Mouse (Mus musculus) forebrain, embryonic 11.5 days (tissue): ENCODE results near the gene Gm42417. TPM values are rescaled to one million over a fixed set of nuclear protein-coding genes. Genes with fewer than 3 reads are reported as not detected.

ENCODE experiments used
- ATAC-seq: fragments of 200-750 bp; cut with Nextera tagmentation; replicated peaks from 2 replicates; pipeline ENCODE4 v1.8.0; 2017; ENCODE audit warnings: moderate TSS enrichment; ENCODE audit not compliant: low FRiP score
- DNase-seq: peaks from one replicate; pipeline ENCODE4 v3.0.0-alpha.2; 2017; ENCODE audit warnings: low spot score
- H3K27ac ChIP-seq: fragments of 300-500 bp; sonication (generic); 2 replicates; pipeline ENCODE4 v1.5.1; 2014; ENCODE audit warnings: low read depth, low read length
- H3K27me3 ChIP-seq: fragments of 300-500 bp; sonication (generic); 2 replicates; pipeline ENCODE4 v1.6.1; 2014; ENCODE audit warnings: mild to moderate bottlenecking, low read length, mixed read lengths; ENCODE audit not compliant: control insufficient read depth, insufficient read depth
- H3K36me3 ChIP-seq: fragments of 300-500 bp; sonication (generic); 2 replicates; pipeline ENCODE4 v1.6.1; 2014; ENCODE audit warnings: mild to moderate bottlenecking, low read length, moderate library complexity, mixed read lengths; ENCODE audit not compliant: control insufficient read depth, insufficient read depth
- H3K4me1 ChIP-seq: fragments of 300-500 bp; sonication (generic); replicated peaks from 2 replicates; pipeline ENCODE4 v1.6.1; 2014; ENCODE audit warnings: low read length, mixed read lengths; ENCODE audit not compliant: control insufficient read depth, insufficient read depth
- H3K4me2 ChIP-seq: fragments of 300-500 bp; sonication (generic); 2 replicates; pipeline ENCODE4 v1.6.1; 2014; ENCODE audit warnings: low read depth, mild to moderate bottlenecking, low read length, moderate library complexity, mixed read lengths; ENCODE audit not compliant: severe bottlenecking
- H3K4me3 ChIP-seq: fragments of 300-500 bp; sonication (generic); 2 replicates; pipeline ENCODE4 v1.5.1; 2014; ENCODE audit warnings: low read depth, low read length
- H3K9ac ChIP-seq: fragments of 300-500 bp; sonication (generic); 2 replicates; pipeline ENCODE4 v1.6.1; 2014; ENCODE audit warnings: low read length
- H3K9me3 ChIP-seq: fragments of 300-500 bp; sonication (generic); 2 replicates; pipeline ENCODE4 v1.6.1; 2016; ENCODE audit warnings: low read length, mixed read lengths; ENCODE audit not compliant: control insufficient read depth
- WGBS: fragments of 180-500 bp; shearing (Covaris S2); extraction: QIAGEN DNeasy Blood & Tissue Kit; methylation state at CpG from one replicate; pipeline ENCODE4 v1.1.7; 2014; 5-methylcytosine and 5-hydroxymethylcytosine counted together
- polyA plus RNA-seq: library from polyadenylated mRNA; unstranded; fragments of >200 nt; fragmentation: Nextera tagmentation; extraction: Ambion mirVana; gene quantifications from 2 replicates; pipeline ENCODE4 v1.2.1, GENCODE M21; 2014

Gm42417 gene
- polyA plus RNA-seq, 1 experiment from 2014 or later: not detected

DNA sequence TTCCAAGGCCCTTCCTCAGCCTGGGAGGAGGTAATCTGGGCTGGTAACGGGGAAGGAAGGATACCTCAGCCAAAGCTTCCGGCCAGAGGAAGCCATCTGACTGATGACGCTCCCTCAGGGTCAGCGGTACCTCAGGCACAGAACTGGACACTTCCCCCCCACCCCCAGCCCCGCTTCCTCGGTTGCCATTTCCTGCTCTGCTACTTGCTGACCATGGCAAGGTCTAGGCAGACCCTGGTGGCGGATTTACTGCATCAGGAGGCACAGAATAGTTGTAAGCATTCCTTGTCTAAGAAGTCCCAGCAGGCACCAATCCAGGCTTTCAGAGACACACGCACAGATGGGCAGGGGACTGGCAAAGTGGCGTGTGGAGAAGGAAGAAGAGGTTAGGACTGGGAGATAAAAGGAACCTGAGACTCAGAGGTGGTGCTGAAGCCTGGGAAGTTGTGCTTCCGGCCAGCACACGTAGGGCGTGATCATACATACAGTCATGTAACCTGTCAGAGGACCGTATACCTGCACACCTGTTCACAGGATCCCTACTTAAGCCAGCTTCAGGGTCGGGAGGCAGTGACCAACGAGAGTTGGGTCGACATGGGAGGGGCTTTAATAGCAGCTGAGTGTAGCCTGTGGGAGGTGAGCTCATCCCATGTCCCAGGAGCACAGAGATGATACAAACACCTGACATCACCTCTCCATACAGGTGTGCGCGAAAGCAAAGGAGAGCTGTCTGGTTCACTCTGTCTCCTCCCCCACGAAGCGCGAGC, 15.6 kb upstream of the Gm42417 start:
- H3K4me2 ChIP-seq: peak overlapping the region; percentile 99
- 81% methylated on average over 21 of the region's 21 CpGs for WGBS
- H3K4me3 ChIP-seq: peak overlapping the region; percentile 92; the same call in 1 of the 2 replicates
- no peaks in the 10 kb centered on the region; the same call in 1 of the 2 replicates for H3K27me3 ChIP-seq
- H3K36me3 ChIP-seq: peaks cover 33% of the 10 kb centered on the region
- peak overlapping the region; percentile 98 for H3K9ac ChIP-seq
- H3K9me3 ChIP-seq: no peaks in the 10 kb centered on the region
- no peak overlapping the region for H3K27ac ChIP-seq
- H3K4me1 ChIP-seq: peaks cover 16% of the 10 kb centered on the region
- DNase-seq (no peak), ATAC-seq (no peak)

DNA sequence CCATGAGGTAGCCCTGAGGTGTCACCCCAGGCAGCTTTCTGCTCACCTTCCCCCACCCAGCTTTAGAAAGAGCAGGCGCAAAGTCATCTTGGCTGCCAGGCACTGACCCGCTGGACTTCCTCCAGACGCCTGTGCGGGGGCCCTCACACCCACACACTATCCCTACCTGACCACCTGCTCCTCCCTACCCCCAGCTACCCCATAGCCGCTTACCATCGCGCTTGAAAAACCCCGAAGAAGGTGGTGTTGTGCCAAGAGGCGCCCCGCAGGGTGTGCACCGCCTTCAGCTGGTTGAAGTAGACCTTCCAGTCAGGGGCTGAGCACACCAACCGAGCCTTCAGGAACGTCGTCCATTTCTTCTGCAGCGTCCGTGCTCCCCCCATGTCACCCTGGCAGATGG, 13.3 kb upstream of the Gm42417 start:
- Histone ChIP-seq H3K27ac (no peak overlapping the region), H3K4me1 (peaks cover 13% of the 10 kb centered on the region), H3K4me3 (no peak overlapping the region), H3K27me3 (no peaks in the 10 kb centered on the region), H3K4me2 (no peak overlapping the region), H3K9me3 (no peaks in the 10 kb centered on the region), H3K9ac (no peak overlapping the region), H3K36me3 (peaks cover 39% of the 10 kb centered on the region)
- WGBS: 88% methylated on average over 16 of the region's 16 CpGs
- DNase-seq (no peak), ATAC-seq (no peak)

DNA sequence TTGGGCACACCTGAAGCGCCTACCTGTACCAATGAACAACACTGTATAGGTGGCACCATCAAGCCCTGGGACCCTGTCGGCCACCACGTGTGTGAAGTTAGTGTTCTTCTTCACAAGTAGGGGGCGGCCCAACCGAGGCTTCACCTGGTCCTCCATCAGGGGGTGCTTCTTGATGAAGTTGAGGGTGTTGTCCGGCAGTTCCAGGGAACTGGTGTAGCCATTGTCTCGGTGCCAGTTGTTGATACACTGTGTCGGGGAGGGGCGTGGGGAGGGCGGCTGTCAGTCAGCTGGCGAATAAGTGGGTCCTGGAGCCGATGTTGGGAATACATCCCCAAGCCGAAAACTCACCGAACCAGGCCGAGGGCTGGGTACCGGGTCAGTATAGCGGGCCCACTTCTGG, 12.7 kb upstream of the Gm42417 start:
- H3K4me2 ChIP-seq: no peak overlapping the region
- H3K27ac ChIP-seq: no peak overlapping the region
- H3K36me3 ChIP-seq: peaks cover 39% of the 10 kb centered on the region
- no peaks in the 10 kb centered on the region for H3K27me3 ChIP-seq
- H3K9me3 ChIP-seq: no peaks in the 10 kb centered on the region
- 93% methylated on average over 17 of the region's 17 CpGs for WGBS
- H3K4me3 ChIP-seq: no peak overlapping the region
- peaks cover 15% of the 10 kb centered on the region for H3K4me1 ChIP-seq
- no peak overlapping the region for H3K9ac ChIP-seq
- ATAC-seq (no peak), DNase-seq (no peak)

DNA sequence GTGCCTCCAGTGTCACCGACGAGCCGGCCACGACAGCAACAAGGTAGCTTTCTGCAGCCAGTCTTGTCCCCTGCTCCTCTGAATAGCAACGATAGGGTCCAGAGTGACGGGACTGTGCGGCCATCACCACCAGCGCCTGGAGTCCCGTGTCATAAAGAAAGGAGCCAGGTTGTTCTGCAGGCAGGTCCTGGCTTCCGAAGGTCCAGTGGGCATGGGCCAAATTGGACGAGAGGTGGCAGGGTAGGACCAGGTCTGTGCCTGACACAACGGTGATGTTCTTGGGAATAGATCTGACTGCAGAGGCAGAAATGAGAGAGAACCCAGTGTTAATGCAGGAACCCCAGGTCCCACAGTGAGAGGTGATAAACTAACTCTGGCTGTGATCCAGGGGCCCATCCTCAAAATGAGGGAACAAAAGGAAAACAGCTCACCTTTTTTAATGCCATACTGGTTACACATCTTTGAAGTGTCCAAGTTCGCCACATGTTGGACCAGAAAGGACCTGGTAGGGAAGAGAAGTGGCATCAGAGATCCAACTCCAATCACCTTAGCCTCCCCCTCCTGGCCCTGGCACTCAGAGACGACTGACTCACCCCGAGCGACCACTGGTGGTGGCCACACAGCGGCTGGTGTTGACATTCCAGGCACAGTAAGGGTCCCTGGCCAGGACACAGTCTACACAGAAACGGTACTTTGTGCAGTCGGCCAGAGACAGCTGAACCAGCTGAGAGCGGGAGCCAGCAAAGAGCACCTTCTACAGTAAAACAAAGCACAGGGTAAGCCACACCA, 11.0 kb upstream of the Gm42417 start:
- Histone ChIP-seq H3K9me3 (no peaks in the 10 kb centered on the region), H3K36me3 (peaks cover 39% of the 10 kb centered on the region), H3K27me3 (no peaks in the 10 kb centered on the region), H3K4me1 (peaks cover 17% of the 10 kb centered on the region), H3K27ac (no peak overlapping the region), H3K9ac (no peak overlapping the region), H3K4me3 (no peak overlapping the region), H3K4me2 (no peak overlapping the region)
- 83% methylated on average over 20 of the region's 20 CpGs for WGBS
- DNase-seq: no peak
- ATAC-seq: no peak

DNA sequence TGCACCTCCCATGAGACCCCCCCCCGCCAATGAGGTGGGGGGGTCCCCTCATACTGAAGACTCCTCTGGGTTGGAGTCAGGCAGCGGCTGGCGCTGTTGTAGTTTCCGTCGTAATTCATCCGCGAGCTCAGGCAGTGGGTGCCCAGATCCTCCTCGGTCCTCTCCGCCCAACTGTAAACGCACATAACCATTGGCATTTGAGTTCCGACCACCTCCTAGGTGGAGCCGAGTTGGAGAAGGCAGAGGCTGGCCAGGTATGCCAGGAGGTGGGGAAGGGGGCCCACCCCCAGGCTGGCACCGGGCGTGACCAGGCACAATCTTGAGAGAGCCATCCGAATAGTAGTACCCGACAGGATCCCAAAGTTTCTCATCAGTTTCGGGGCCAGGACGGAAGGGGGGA, 10.3 kb upstream of the Gm42417 start:
- DNase-seq (no peak), ATAC-seq (no peak)
- H3K4me2 ChIP-seq: no peak overlapping the region
- no peaks in the 10 kb centered on the region for H3K9me3 ChIP-seq
- no peak overlapping the region for H3K27ac ChIP-seq
- peaks cover 39% of the 10 kb centered on the region for H3K36me3 ChIP-seq
- H3K4me3 ChIP-seq: no peak overlapping the region
- 88% methylated on average over 18 of the region's 18 CpGs for WGBS
- no peak overlapping the region for H3K9ac ChIP-seq
- H3K27me3 ChIP-seq: no peaks in the 10 kb centered on the region
- peaks cover 13% of the 10 kb centered on the region for H3K4me1 ChIP-seq

DNA sequence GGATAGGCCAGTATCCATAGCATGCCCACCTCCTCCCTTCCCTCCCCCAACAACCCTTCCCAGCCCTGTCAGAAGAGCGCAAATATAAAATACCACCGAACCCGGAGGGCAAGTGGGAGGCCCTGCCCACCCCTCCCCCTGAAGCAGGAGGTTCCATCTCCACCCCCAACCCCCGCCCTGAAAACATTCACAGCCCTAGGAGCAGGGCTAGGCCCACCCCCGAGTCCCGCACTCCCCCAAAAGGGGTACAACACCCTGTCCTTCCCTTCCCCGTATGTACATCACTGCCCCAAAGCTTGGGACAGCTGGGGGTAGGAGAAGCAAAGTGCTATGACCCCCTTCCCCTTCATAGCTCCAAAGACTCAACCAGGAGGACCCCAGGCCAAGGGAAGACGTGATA, 9.5 kb upstream of the Gm42417 start:
- Histone ChIP-seq H3K27ac (no peak overlapping the region), H3K27me3 (no peaks in the 10 kb centered on the region), H3K36me3 (peaks cover 36% of the 10 kb centered on the region), H3K9me3 (no peaks in the 10 kb centered on the region), H3K4me3 (no peak overlapping the region), H3K4me1 (peaks cover 13% of the 10 kb centered on the region), H3K9ac (no peak overlapping the region), H3K4me2 (no peak overlapping the region)
- DNase-seq (no peak), ATAC-seq (no peak)
- 61% methylated on average over 8 of the region's 8 CpGs for WGBS

DNA sequence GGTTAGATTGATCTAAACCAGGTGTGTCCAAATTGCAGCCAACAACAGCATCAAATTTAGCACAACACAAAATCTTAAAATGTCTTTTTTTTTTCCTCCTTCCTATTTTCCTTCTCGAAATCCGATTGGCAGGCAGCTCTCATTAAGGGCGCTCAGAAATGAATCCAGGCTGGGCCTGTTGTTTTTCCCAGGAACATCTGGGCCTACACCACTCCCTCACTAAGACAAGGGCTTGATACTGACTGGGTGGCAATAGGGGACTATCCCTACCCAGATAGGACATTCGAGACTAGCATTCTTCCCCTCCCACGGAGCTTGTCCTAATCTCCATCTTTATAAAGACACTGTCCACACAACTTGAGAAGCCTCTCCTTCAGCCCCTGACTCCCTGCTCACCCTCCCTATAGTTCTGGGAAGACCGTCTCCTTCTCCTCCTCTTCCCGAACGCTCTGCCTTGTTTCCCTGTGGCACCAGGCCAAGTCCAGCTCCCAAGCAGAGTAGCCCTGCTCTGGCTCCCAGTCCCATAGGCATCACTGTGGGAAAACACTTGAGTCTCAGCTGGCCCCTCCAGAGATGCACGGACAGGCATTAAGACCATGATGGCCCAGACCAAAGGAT, 8.9 kb upstream of the Gm42417 start:
- Histone ChIP-seq H3K9ac (peak overlapping the region; percentile 32; the same call in 1 of the 2 replicates), H3K27me3 (no peaks in the 10 kb centered on the region), H3K27ac (peak overlapping the region; percentile 57; the same call in 1 of the 2 replicates), H3K4me2 (no peak overlapping the region), H3K4me1 (peaks cover 13% of the 10 kb centered on the region), H3K9me3 (no peaks in the 10 kb centered on the region), H3K36me3 (peaks cover 33% of the 10 kb centered on the region), H3K4me3 (no peak overlapping the region)
- no peak for DNase-seq
- no peak for ATAC-seq
- 47% methylated on average over 9 of the region's 9 CpGs for WGBS

DNA sequence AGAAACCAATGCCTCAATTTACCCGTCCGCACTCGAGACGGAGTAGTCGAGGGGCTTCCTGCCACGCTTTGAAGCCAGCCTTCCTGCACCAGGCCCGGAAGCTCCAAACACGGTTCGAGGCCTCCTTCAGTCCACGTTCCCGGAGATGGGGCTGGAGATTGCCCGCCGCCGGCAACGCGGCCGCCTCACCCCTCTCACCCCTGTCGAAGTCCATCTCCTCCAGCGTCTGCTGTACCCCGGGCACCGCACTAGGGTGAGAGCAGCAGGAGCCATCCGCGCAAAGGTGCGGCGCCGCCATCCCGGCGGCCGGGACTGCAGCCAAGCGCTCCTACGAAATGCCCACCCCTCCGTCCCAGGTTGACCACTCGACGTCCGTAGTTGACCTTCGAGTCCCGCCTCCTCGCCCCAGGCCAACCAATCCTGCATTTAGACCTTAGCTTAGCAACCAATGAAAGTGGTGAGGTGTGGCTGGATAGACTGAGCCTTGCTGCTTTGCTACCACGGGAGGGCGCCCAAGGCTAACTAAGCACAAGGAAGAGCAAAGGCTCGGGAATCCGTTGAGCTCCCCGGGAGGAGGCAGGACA, 7.8 kb upstream of the Gm42417 start, which contains the start of gene Ankrd39:
TSS of gene Ankrd39 (minus strand) at position 558 of the 584 bp plus-strand sequence.
- Histone ChIP-seq H3K9ac (peak within 1 kb of the TSS; percentile 75), H3K4me1 (peaks cover 13% of the 10 kb centered on the region), H3K36me3 (peaks cover 27% of the 10 kb centered on the region), H3K9me3 (no peaks in the 10 kb centered on the region), H3K4me3 (peak within 1 kb of the TSS; percentile 59), H3K4me2 (peak within 1 kb of the TSS; percentile 73), H3K27ac (peak within 1 kb of the TSS; percentile 57; the same call in 1 of the 2 replicates), H3K27me3 (no peaks in the 10 kb centered on the region)
- DNase-seq (peak; percentile 97), ATAC-seq (peak; percentile 98)
- WGBS: under 1% methylated on average over 43 of the region's 43 CpGs
